Mouse (Mus musculus) myocyte (in vitro differentiated cells): ENCODE measurements around the gene Sgpp2.

ENCODE experiments used
- MYOD1 ChIP-seq, 3 experiments: IDR thresholded peaks; one replicate each; pipeline ENCODE4 v1.6.1; 2011; ENCODE audit warnings: control low read depth in 2 of 3, low read depth in 2 of 3, mild to moderate bottlenecking in 2 of 3, moderate library complexity in 1 of 3; ENCODE audit not compliant: insufficient read length in 2 of 3, control insufficient read depth in 1 of 3
- REST ChIP-seq: IDR thresholded peaks from one replicate; pipeline ENCODE4 v1.6.1; 2011; ENCODE audit warnings: mild to moderate bottlenecking, control low read depth, moderate library complexity; ENCODE audit not compliant: insufficient read depth, insufficient read length

DNA sequence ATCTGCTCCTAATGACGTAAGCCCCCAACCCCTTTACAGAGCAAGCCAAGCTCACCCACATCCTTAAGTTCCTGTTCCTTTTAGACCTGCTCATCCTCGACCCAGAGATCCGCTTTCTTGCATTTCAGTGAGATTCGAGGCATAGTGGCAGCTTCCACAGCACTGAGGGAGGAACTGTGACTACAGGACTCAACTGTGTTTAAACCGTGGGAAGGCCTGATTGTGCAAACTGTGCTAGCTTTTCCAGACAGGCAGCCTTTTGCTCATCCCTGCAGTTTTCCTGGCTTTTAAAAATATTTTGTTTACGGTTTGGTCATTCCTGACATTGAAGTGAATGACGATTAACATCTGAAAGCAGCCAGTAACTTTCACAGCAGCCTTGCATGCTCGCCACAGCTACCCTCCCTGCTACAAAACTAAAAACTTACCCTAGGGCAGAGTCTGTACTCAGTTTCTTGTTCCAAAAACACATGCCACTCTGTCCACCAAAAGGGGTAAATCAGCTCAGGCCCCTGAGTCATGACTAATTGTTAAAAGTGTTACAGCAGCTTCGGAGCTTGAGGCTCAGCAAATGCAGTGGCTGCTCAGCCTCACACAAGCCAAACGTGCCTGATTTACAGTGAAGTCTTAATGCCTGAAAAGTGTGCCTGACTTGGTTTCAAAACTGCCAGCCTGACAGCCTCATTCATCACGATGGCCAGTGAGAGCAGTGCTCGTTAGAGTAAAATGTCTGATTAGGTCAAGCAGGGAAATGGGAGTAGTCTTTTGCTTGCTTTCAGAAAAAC is 141.1 kb downstream of the Sgpp2 start:
- TF ChIP-seq REST (no peak), MYOD1 (IDR thresholded peaks at IDR 0.05; ENCODE audit: control insufficient read depth in 1 of 3, insufficient read length in 2 of 3, low read depth in 2 of 3) (no peak)
